Mouse (Mus musculus) urinary bladder, postnatal 4 days (tissue): ENCODE results near the gene Tuba3b.

Experiments
- DNase-seq, 2 experiments: peaks; one replicate each; pipeline ENCODE4 v3.0.0; 2021 to 2022; ENCODE audit warnings: low spot score in 2 of 2

Tuba3b gene

GRCm38 (mm10) chr6:145665751-145666150 lies 50.2 kb downstream of the Tuba3b start:
- DNase-seq = no peak

DNA sequence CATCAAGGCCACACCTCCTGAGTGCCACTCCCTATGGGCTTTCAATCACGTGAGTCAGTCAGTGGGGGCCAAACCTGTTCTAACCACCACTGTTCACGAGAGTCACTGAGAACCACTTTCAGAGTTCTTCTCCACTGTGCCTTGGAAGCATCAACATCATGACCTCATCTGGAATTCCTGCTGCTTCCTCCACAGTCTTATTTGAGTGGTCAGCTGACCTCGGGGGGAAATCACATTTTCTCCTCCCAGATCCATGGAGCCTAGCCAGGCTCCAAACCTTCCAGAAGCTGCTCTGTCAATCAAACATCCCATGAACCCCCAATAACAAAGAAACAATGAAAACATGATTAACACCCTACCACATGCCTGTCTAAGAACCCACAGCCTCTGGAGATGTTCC lies 52.1 kb downstream of the Tuba3b start:
- DNase-seq = no peak

- DNase-seq = no peak
Measured at GRCm38 (mm10) chr6:145669596-145670071, 54.1 kb downstream of the Tuba3b start.
